Mouse (Mus musculus) liver, adult 2 months (tissue): Measurements from ENCODE around the gene Ifna4. TPM values are rescaled to one million over a fixed set of nuclear protein-coding genes. Genes with fewer than 3 reads are reported as not detected.

Experiments used
- DNase-seq: peaks from one replicate; pipeline ENCODE4 v3.0.0-alpha.2; 2011; ENCODE audit warnings: low read depth, low spot score; ENCODE audit errors: extremely low read depth
- H3K27ac ChIP-seq: fragments of 200-500 bp; replicated peaks from 2 replicates; pipeline ENCODE4 v1.5.1; 2012; ENCODE audit warnings: low read depth, mild to moderate bottlenecking, control low read depth, inconsistent platforms, low read length; ENCODE audit not compliant: insufficient read depth
- H3K27me3 ChIP-seq: fragments of 200-500 bp; 2 replicates; pipeline ENCODE4 v1.6.1; 2012; ENCODE audit warnings: mild to moderate bottlenecking, moderate library complexity, low read length, inconsistent platforms; ENCODE audit not compliant: control insufficient read depth, insufficient read depth
- H3K36me3 ChIP-seq: fragments of 200-500 bp; 2 replicates; pipeline ENCODE4 v1.6.1; 2012; ENCODE audit warnings: low read length, inconsistent platforms; ENCODE audit not compliant: control insufficient read depth, insufficient read depth
- H3K4me1 ChIP-seq: fragments of 200-500 bp; 2 replicates; pipeline ENCODE4 v1.6.1; 2011; ENCODE audit warnings: low read length; ENCODE audit not compliant: control insufficient read depth, insufficient read depth
- H3K4me3 ChIP-seq: fragments of 200-500 bp; 2 replicates; pipeline ENCODE4 v1.5.1; 2011; ENCODE audit warnings: low read depth, mild to moderate bottlenecking, control low read depth, low read length, moderate library complexity; ENCODE audit not compliant: insufficient read depth
- H3K79me2 ChIP-seq: fragments of 200-500 bp; 2 replicates; pipeline ENCODE4 v1.6.1; 2012; ENCODE audit warnings: inconsistent platforms, mild to moderate bottlenecking, low read length, moderate library complexity; ENCODE audit not compliant: control insufficient read depth, insufficient read depth
- H3K9ac ChIP-seq: fragments of 200-500 bp; 2 replicates; pipeline ENCODE4 v1.6.1; 2012; ENCODE audit warnings: low read depth, mild to moderate bottlenecking, control low read depth, inconsistent platforms, low read length
- CTCF ChIP-seq: fragments of 200-500 bp; IDR thresholded peaks from 2 replicates; pipeline ENCODE4 v1.5.1; 2011; ENCODE audit warnings: low read depth, low read length, control low read depth
- POLR2A ChIP-seq: fragments of 200-500 bp; IDR thresholded peaks from 2 replicates; pipeline ENCODE4 v1.6.1; 2011; ENCODE audit warnings: low read length, control low read depth; ENCODE audit not compliant: insufficient read depth; ENCODE audit errors: extremely low read depth
- WGBS: fragments of 180-500 bp; shearing (Covaris S2); methylation state at CpG from one replicate; pipeline ENCODE4 v1.1.7; 2018; 5-methylcytosine and 5-hydroxymethylcytosine counted together
- polyA plus RNA-seq: library from polyadenylated mRNA; depleted of rRNA; stranded (reverse); fragments of >200 nt; gene quantifications from 2 replicates; pipeline ENCODE4 v1.2.3, GENCODE M21; 2012
- total RNA-seq: library from RNA; depleted of rRNA; stranded (reverse); fragments of >200 nt; gene quantifications from 2 replicates; pipeline ENCODE4 v1.2.3, GENCODE M21; 2014

Gene Ifna4
- total and polyA plus RNA-seq, 2 experiments: not detected

GRCm38 (mm10) chr4:88863309-88863708 lies 21.6 kb downstream of the Ifna4 start:
- no peak overlapping the region for H3K4me3 ChIP-seq
- H3K9ac ChIP-seq: no peak overlapping the region
- TF ChIP-seq POLR2A: no peak
- TF ChIP-seq CTCF: no peak
- WGBS: 43% methylated on average over 7 of the region's 7 CpGs
- no peak overlapping the region for H3K27ac ChIP-seq
- H3K79me2 ChIP-seq: no peaks in the 10 kb centered on the region
- no peaks in the 10 kb centered on the region for H3K4me1 ChIP-seq
- DNase-seq: no peak
- H3K27me3 ChIP-seq: peaks cover 3% of the 10 kb centered on the region; the same call in 1 of the 2 replicates
- H3K36me3 ChIP-seq: no peaks in the 10 kb centered on the region

- no peak overlapping the region for H3K9ac ChIP-seq
- no peaks in the 10 kb centered on the region for H3K36me3 ChIP-seq
- DNase-seq: peak; percentile 8
- no peaks in the 10 kb centered on the region for H3K4me1 ChIP-seq
- 68% methylated on average over 9 of the region's 9 CpGs for WGBS
- no peak overlapping the region for H3K4me3 ChIP-seq
- no peaks in the 10 kb centered on the region for H3K79me2 ChIP-seq
- peaks cover 3% of the 10 kb centered on the region; the same call in 1 of the 2 replicates for H3K27me3 ChIP-seq
- TF ChIP-seq CTCF (no peak), POLR2A (no peak)
- H3K27ac ChIP-seq: no peak overlapping the region
Measured at GRCm38 (mm10) chr4:88864599-88864998, 22.9 kb downstream of the Ifna4 start.

GRCm38 (mm10) chr4:88865011-88865569 lies 23.4 kb downstream of the Ifna4 start:
- Histone ChIP-seq H3K9ac (no peak overlapping the region), H3K4me1 (no peaks in the 10 kb centered on the region), H3K36me3 (no peaks in the 10 kb centered on the region), H3K4me3 (no peak overlapping the region), H3K27ac (no peak overlapping the region), H3K79me2 (no peaks in the 10 kb centered on the region), H3K27me3 (peaks cover 3% of the 10 kb centered on the region; the same call in 1 of the 2 replicates)
- no peak for TF ChIP-seq CTCF
- no peak for TF ChIP-seq POLR2A
- 61% methylated on average over 6 of the region's 6 CpGs for WGBS
- peak; percentile 30 for DNase-seq

GRCm38 (mm10) chr4:88867366-88867925 lies 25.8 kb downstream of the Ifna4 start:
- WGBS: under 1% methylated on average over 8 of the region's 8 CpGs
- H3K4me1 ChIP-seq: no peaks in the 10 kb centered on the region
- H3K27me3 ChIP-seq: peaks cover 3% of the 10 kb centered on the region; the same call in 1 of the 2 replicates
- peak; percentile 54 for DNase-seq
- no peaks in the 10 kb centered on the region for H3K79me2 ChIP-seq
- H3K9ac ChIP-seq: no peak overlapping the region
- no peak overlapping the region for H3K27ac ChIP-seq
- TF ChIP-seq POLR2A: no peak
- peak; percentile 99 for TF ChIP-seq CTCF
- peak overlapping the region; percentile 55 for H3K4me3 ChIP-seq
- no peaks in the 10 kb centered on the region for H3K36me3 ChIP-seq

- peak; percentile 21 for DNase-seq
- 10% methylated on average over 31 of the region's 31 CpGs for WGBS
- peaks cover 1% of the 10 kb centered on the region; the same call in 1 of the 2 replicates for H3K27me3 ChIP-seq
- peak overlapping the region; percentile 42 for H3K9ac ChIP-seq
- TF ChIP-seq POLR2A: no peak
- TF ChIP-seq CTCF: no peak
- no peak overlapping the region for H3K27ac ChIP-seq
- no peaks in the 10 kb centered on the region for H3K79me2 ChIP-seq
- H3K4me3 ChIP-seq: peak overlapping the region; percentile 55
- no peaks in the 10 kb centered on the region for H3K36me3 ChIP-seq
- no peaks in the 10 kb centered on the region for H3K4me1 ChIP-seq
Measured at GRCm38 (mm10) chr4:88867926-88868911, 26.6 kb downstream of the Ifna4 start.
